Mouse (Mus musculus): ENCODE measurements around the gene Sema7a.

The Sema7a gene

GRCm38 (mm10) chr9:57959886-57960866 is 20.3 kb downstream of the Sema7a start:
- no peak for DNase-seq (ENCODE audit: low read depth in 1 of 2, low spot score in 2 of 2)

- no peak for DNase-seq (ENCODE audit: low read depth in 1 of 2, low spot score in 2 of 2)
Measured at GRCm38 (mm10) chr9:57961226-57961625, 21.3 kb downstream of the Sema7a start.

- no peak for DNase-seq (ENCODE audit: low read depth in 1 of 2, low spot score in 2 of 2)
Measured at GRCm38 (mm10) chr9:57961863-57962778, 22.2 kb downstream of the Sema7a start.

GRCm38 (mm10) chr9:57963249-57963997 is 23.5 kb downstream of the Sema7a start:
- DNase-seq (ENCODE audit: low read depth in 1 of 2, low spot score in 2 of 2): no peak

- no peak for DNase-seq (ENCODE audit: low read depth in 1 of 2, low spot score in 2 of 2)
Measured at GRCm38 (mm10) chr9:57963998-57964395, 24.1 kb downstream of the Sema7a start.

- no peak for DNase-seq (ENCODE audit: low read depth in 1 of 2, low spot score in 2 of 2)
Measured at GRCm38 (mm10) chr9:57964528-57965250, 24.8 kb downstream of the Sema7a start.

- no peak for DNase-seq (ENCODE audit: low read depth in 1 of 2, low spot score in 2 of 2)
Measured at GRCm38 (mm10) chr9:57965281-57966185, 25.6 kb downstream of the Sema7a start.

- DNase-seq (ENCODE audit: low read depth in 1 of 2, low spot score in 2 of 2): no peak
Measured at GRCm38 (mm10) chr9:57967237-57967960, 27.5 kb downstream of the Sema7a start.

- DNase-seq (ENCODE audit: low read depth in 1 of 2, low spot score in 2 of 2): no peak
Measured at GRCm38 (mm10) chr9:57968166-57968771, 28.4 kb downstream of the Sema7a start.

GRCm38 (mm10) chr9:57968783-57969542 is 29.1 kb downstream of the Sema7a start:
- no peak for DNase-seq (ENCODE audit: low read depth in 1 of 2, low spot score in 2 of 2)

GRCm38 (mm10) chr9:57969736-57970495 is 30.0 kb downstream of the Sema7a start:
- no peak for DNase-seq (ENCODE audit: low read depth in 1 of 2, low spot score in 2 of 2)

GRCm38 (mm10) chr9:57971413-57971812 is 31.5 kb downstream of the Sema7a start:
- no peak for DNase-seq (ENCODE audit: low read depth in 1 of 2, low spot score in 2 of 2)

- no peak for DNase-seq (ENCODE audit: low read depth in 1 of 2, low spot score in 2 of 2)
Measured at GRCm38 (mm10) chr9:57972141-57972591, 32.3 kb downstream of the Sema7a start.

- DNase-seq (ENCODE audit: low read depth in 1 of 2, low spot score in 2 of 2): no peak
Measured at GRCm38 (mm10) chr9:57972776-57973439, 33.0 kb downstream of the Sema7a start.

- DNase-seq (ENCODE audit: low read depth in 1 of 2, low spot score in 2 of 2): no peak
Measured at GRCm38 (mm10) chr9:57973440-57974066, 33.6 kb downstream of the Sema7a start.

GRCm38 (mm10) chr9:57974221-57974620 is 34.3 kb downstream of the Sema7a start:
- peak in 1 of 2 experiments; percentile 52 for DNase-seq (ENCODE audit: low read depth in 1 of 2, low spot score in 2 of 2)
